Mouse (Mus musculus) midbrain, embryonic 12.5 days (tissue): ENCODE data around the gene Limd1. TPM values are rescaled to one million over a fixed set of nuclear protein-coding genes. Genes with fewer than 3 reads are reported as not detected.

Experiments
- ATAC-seq: fragments of 200-750 bp; cut with Nextera tagmentation; 2 replicates; pipeline ENCODE4 v1.8.0; 2017; ENCODE audit warnings: low read depth, moderate TSS enrichment, moderate library complexity; ENCODE audit not compliant: low FRiP score
- H3K27ac ChIP-seq: fragments of 300-500 bp; sonication (generic); replicated peaks from 2 replicates; pipeline ENCODE4 v1.5.1; 2016; ENCODE audit warnings: mild to moderate bottlenecking
- H3K27me3 ChIP-seq: fragments of 300-500 bp; sonication (generic); 2 replicates; pipeline ENCODE4 v1.6.1; 2016; ENCODE audit warnings: mild to moderate bottlenecking
- H3K36me3 ChIP-seq: fragments of 300-500 bp; sonication (generic); 2 replicates; pipeline ENCODE4 v1.6.1; 2016
- H3K4me1 ChIP-seq: fragments of 300-500 bp; sonication (generic); 2 replicates; pipeline ENCODE4 v1.6.1; 2016
- H3K4me2 ChIP-seq: fragments of 300-500 bp; sonication (generic); replicated peaks from 2 replicates; pipeline ENCODE4 v1.6.1; 2016; ENCODE audit warnings: mild to moderate bottlenecking, moderate library complexity
- H3K4me3 ChIP-seq: fragments of 300-500 bp; sonication (generic); 2 replicates; pipeline ENCODE4 v1.5.1; 2016; ENCODE audit warnings: mild to moderate bottlenecking
- H3K9ac ChIP-seq: fragments of 300-500 bp; sonication (generic); replicated peaks from 2 replicates; pipeline ENCODE4 v1.6.1; 2016; ENCODE audit warnings: mild to moderate bottlenecking, moderate library complexity
- H3K9me3 ChIP-seq: fragments of 300-500 bp; sonication (generic); 2 replicates; pipeline ENCODE4 v1.6.1; 2016; ENCODE audit warnings: mild to moderate bottlenecking
- WGBS: fragments of 180-500 bp; shearing (Covaris S2); methylation state at CpG from one replicate; pipeline ENCODE4 v1.1.7; 2016; 5-methylcytosine and 5-hydroxymethylcytosine counted together
- polyA plus RNA-seq: library from polyadenylated mRNA; unstranded; fragments of >200 nt; fragmentation: Nextera tagmentation; extraction: Ambion mirVana; gene quantifications from 2 replicates; pipeline ENCODE4 v1.2.1, GENCODE M21; 2016

The Limd1 gene
- polyA plus RNA-seq, 1 experiment from 2014 or later, result 45.3 TPM

- Histone ChIP-seq H3K9me3 (no peaks in the 10 kb centered on the region), H3K27me3 (no peaks in the 10 kb centered on the region), H3K9ac (no peak overlapping the region), H3K27ac (no peak overlapping the region), H3K36me3 (no peaks in the 10 kb centered on the region), H3K4me2 (no peak overlapping the region), H3K4me3 (no peak overlapping the region), H3K4me1 (no peaks in the 10 kb centered on the region)
- WGBS, result 71% methylated on average over 4 of the region's 4 CpGs
- ATAC-seq, result no peak
These were observed 11.3 kb upstream of the Limd1 start for GRCm38 (mm10) chr9:123467141-123467620.

- Histone ChIP-seq H3K36me3 (no peaks in the 10 kb centered on the region), H3K27me3 (no peaks in the 10 kb centered on the region), H3K27ac (no peak overlapping the region), H3K9ac (no peak overlapping the region), H3K4me2 (no peak overlapping the region), H3K9me3 (no peaks in the 10 kb centered on the region), H3K4me1 (no peaks in the 10 kb centered on the region), H3K4me3 (no peak overlapping the region)
- no peak for ATAC-seq
- 74% methylated on average over 5 of the region's 5 CpGs for WGBS
These were observed 10.0 kb upstream of the Limd1 start for GRCm38 (mm10) chr9:123468406-123469085.

GRCm38 (mm10) chr9:123469087-123469486 is 9.4 kb upstream of the Limd1 start:
- no peaks in the 10 kb centered on the region for H3K27me3 ChIP-seq
- H3K4me2 ChIP-seq, result no peak overlapping the region
- H3K27ac ChIP-seq, result no peak overlapping the region
- no peak for ATAC-seq
- no peak overlapping the region for H3K9ac ChIP-seq
- no peak overlapping the region for H3K4me3 ChIP-seq
- H3K4me1 ChIP-seq, result no peaks in the 10 kb centered on the region
- no peaks in the 10 kb centered on the region for H3K9me3 ChIP-seq
- H3K36me3 ChIP-seq, result no peaks in the 10 kb centered on the region

GRCm38 (mm10) chr9:123473377-123473776 is 5.1 kb upstream of the Limd1 start:
- Histone ChIP-seq H3K27me3 (no peaks in the 10 kb centered on the region), H3K4me2 (no peak overlapping the region), H3K4me3 (no peak overlapping the region), H3K36me3 (no peaks in the 10 kb centered on the region), H3K27ac (no peak overlapping the region), H3K9me3 (no peaks in the 10 kb centered on the region), H3K9ac (no peak overlapping the region), H3K4me1 (0 out of 2 replicates have a peak, but pooled peaks cover 7% of the 10 kb centered on the region)
- ATAC-seq, result no peak

GRCm38 (mm10) chr9:123475569-123475968 is 2.9 kb upstream of the Limd1 start:
- Histone ChIP-seq H3K4me3 (no peak overlapping the region), H3K9me3 (no peaks in the 10 kb centered on the region), H3K9ac (no peak overlapping the region), H3K27me3 (no peaks in the 10 kb centered on the region), H3K4me1 (peaks cover 21% of the 10 kb centered on the region), H3K36me3 (no peaks in the 10 kb centered on the region), H3K4me2 (no peak overlapping the region), H3K27ac (no peak overlapping the region)
- WGBS, result 76% methylated on average over 1 of the region's 1 CpGs
- ATAC-seq, result no peak

- H3K4me3 ChIP-seq, result peak overlapping the region; percentile 68
- H3K36me3 ChIP-seq, result peaks cover 10% of the 10 kb centered on the region; the same call in 1 of the 2 replicates
- no peak overlapping the region for H3K27ac ChIP-seq
- H3K9me3 ChIP-seq, result no peaks in the 10 kb centered on the region
- H3K4me2 ChIP-seq, result peak overlapping the region; percentile 70
- peaks cover 45% of the 10 kb centered on the region for H3K4me1 ChIP-seq
- 2% methylated on average over 24 of the region's 29 CpGs for WGBS
- ATAC-seq, result peak; percentile 87
- H3K9ac ChIP-seq, result 0 out of 2 replicates have a peak overlapping the region, but pooled peaks have one; percentile 4
- no peaks in the 10 kb centered on the region for H3K27me3 ChIP-seq
These were observed 398 bp upstream of the Limd1 start for GRCm38 (mm10) chr9:123478031-123478585.

- H3K27ac ChIP-seq, result peak overlapping the region; percentile 75; the same call in 1 of the 2 replicates
These were observed 727 bp downstream of the Limd1 start for GRCm38 (mm10) chr9:123479196-123479669.

GRCm38 (mm10) chr9:123479876-123480252 is 1.4 kb downstream of the Limd1 start:
- no peak for ATAC-seq
- no peaks in the 10 kb centered on the region for H3K27me3 ChIP-seq
- H3K9me3 ChIP-seq, result no peaks in the 10 kb centered on the region
- H3K27ac ChIP-seq, result no peak overlapping the region
- WGBS, result 91% methylated on average over 8 of the region's 8 CpGs
- H3K4me3 ChIP-seq, result peak overlapping the region; percentile 68
- peaks cover 48% of the 10 kb centered on the region for H3K4me1 ChIP-seq
- H3K36me3 ChIP-seq, result peaks cover 13% of the 10 kb centered on the region; the same call in 1 of the 2 replicates
- H3K4me2 ChIP-seq, result peak overlapping the region; percentile 70
- H3K9ac ChIP-seq, result peak overlapping the region; percentile 71

More at GRCm38 (mm10) chr9:123479196-123479669, 727 bp downstream of the Limd1 start:
- Histone ChIP-seq H3K9ac (peak overlapping the region; percentile 71), H3K36me3 (peaks cover 11% of the 10 kb centered on the region; the same call in 1 of the 2 replicates), H3K4me1 (peaks cover 48% of the 10 kb centered on the region), H3K4me3 (peak overlapping the region; percentile 68), H3K27me3 (no peaks in the 10 kb centered on the region), H3K4me2 (peak overlapping the region; percentile 70), H3K9me3 (no peaks in the 10 kb centered on the region)
- peak; percentile 12; the same call in 1 of the 2 replicates for ATAC-seq
- WGBS, result 24% methylated on average over 17 of the region's 17 CpGs

GRCm38 (mm10) chr9:123480253-123480921 is 1.9 kb downstream of the Limd1 start:
- peaks cover 13% of the 10 kb centered on the region; the same call in 1 of the 2 replicates for H3K36me3 ChIP-seq
- peaks cover 48% of the 10 kb centered on the region for H3K4me1 ChIP-seq
- WGBS, result 87% methylated on average over 18 of the region's 18 CpGs
- peak overlapping the region; percentile 70 for H3K4me2 ChIP-seq
- no peaks in the 10 kb centered on the region for H3K9me3 ChIP-seq
- peak overlapping the region; percentile 71; the same call in 1 of the 2 replicates for H3K9ac ChIP-seq
- no peak for ATAC-seq
- no peaks in the 10 kb centered on the region for H3K27me3 ChIP-seq
- H3K4me3 ChIP-seq, result peak overlapping the region; percentile 68
- no peak overlapping the region for H3K27ac ChIP-seq

GRCm38 (mm10) chr9:123481136-123481535 is 2.6 kb downstream of the Limd1 start:
- no peak for ATAC-seq
- no peak overlapping the region for H3K27ac ChIP-seq
- H3K9me3 ChIP-seq, result no peaks in the 10 kb centered on the region
- H3K9ac ChIP-seq, result no peak overlapping the region
- H3K27me3 ChIP-seq, result no peaks in the 10 kb centered on the region
- H3K4me2 ChIP-seq, result peak overlapping the region; percentile 70
- H3K36me3 ChIP-seq, result peaks cover 13% of the 10 kb centered on the region; the same call in 1 of the 2 replicates
- WGBS, result 84% methylated on average over 7 of the region's 7 CpGs
- peak overlapping the region; percentile 68 for H3K4me3 ChIP-seq
- peaks cover 48% of the 10 kb centered on the region for H3K4me1 ChIP-seq

- Histone ChIP-seq H3K9me3 (no peaks in the 10 kb centered on the region), H3K4me2 (no peak overlapping the region), H3K36me3 (peaks cover 13% of the 10 kb centered on the region; the same call in 1 of the 2 replicates), H3K4me3 (no peak overlapping the region), H3K27ac (no peak overlapping the region), H3K27me3 (no peaks in the 10 kb centered on the region), H3K9ac (no peak overlapping the region), H3K4me1 (peaks cover 42% of the 10 kb centered on the region)
- ATAC-seq, result no peak
- WGBS, result 91% methylated on average over 1 of the region's 1 CpGs
These were observed 5.1 kb downstream of the Limd1 start for GRCm38 (mm10) chr9:123483598-123483997.

- H3K27ac ChIP-seq, result no peak overlapping the region
- no peak overlapping the region for H3K4me2 ChIP-seq
- H3K27me3 ChIP-seq, result no peaks in the 10 kb centered on the region
- H3K4me3 ChIP-seq, result no peak overlapping the region
- ATAC-seq, result no peak
- peaks cover 13% of the 10 kb centered on the region; the same call in 1 of the 2 replicates for H3K36me3 ChIP-seq
- H3K9me3 ChIP-seq, result no peaks in the 10 kb centered on the region
- H3K9ac ChIP-seq, result no peak overlapping the region
- H3K4me1 ChIP-seq, result peaks cover 34% of the 10 kb centered on the region
- 89% methylated on average over 3 of the region's 3 CpGs for WGBS
These were observed 6.3 kb downstream of the Limd1 start for GRCm38 (mm10) chr9:123484830-123485229.
